Mouse (Mus musculus): ENCODE results near the gene Tmcc3. TPM values are rescaled to one million over a fixed set of nuclear protein-coding genes. Genes with fewer than 3 reads are reported as not detected.
A peak's percentile ranks its signal among the peaks of the same experiment; 100 is the strongest.

The Tmcc3 gene
- total RNA-seq, 1 experiment: 7.0 TPM

DNA sequence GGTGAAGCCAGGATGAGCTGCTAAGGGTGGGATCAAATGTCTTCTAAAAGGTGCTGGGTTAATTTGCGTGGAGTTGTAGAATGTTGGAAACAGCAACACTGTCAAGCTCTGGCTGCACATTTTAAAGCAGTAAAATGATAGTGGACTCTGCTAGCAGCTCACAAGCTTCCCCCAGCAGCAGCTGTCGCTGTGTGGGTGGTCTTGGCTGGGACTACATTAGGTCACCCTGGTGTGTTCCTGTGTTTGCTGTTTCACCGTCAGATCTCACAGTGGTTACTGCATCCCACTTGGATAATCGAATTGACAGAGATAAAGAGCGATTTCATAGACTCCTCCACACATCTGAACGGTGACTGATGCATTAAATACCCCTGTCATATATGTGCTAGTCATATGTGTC, 146.9 kb downstream of the Tmcc3 start:
- no peak overlapping the region for H3K27ac ChIP-seq (ENCODE audit: insufficient read depth, low read depth, low read length, poor library complexity, severe bottlenecking)
- H3K4me3 ChIP-seq (ENCODE audit: insufficient read depth in 1 of 2, low read depth in 1 of 2, low read length in 2 of 2, poor library complexity in 1 of 2, severe bottlenecking in 1 of 2): no peak overlapping the region
- H3K36me3 ChIP-seq (ENCODE audit: control insufficient read depth, insufficient read depth, low read length, poor library complexity, severe bottlenecking): no peaks in the 10 kb centered on the region
- no peak overlapping the region for H3K9ac ChIP-seq (ENCODE audit: insufficient read depth, low read depth, low read length, poor library complexity, severe bottlenecking)
- TF ChIP-seq HCFC1 (IDR thresholded peaks at IDR 0.05; ENCODE audit: borderline replicate concordance, insufficient read depth, low read length) (no peak), ZC3H11A (IDR thresholded peaks at IDR 0.05; ENCODE audit: borderline replicate concordance, low read depth, low read length) (no peak), MAFK (IDR thresholded peaks at IDR 0.05; ENCODE audit: insufficient read depth, low read depth, low read length) (no peak), CHD2 (IDR thresholded peaks at IDR 0.05; ENCODE audit: low read depth, low read length) (no peak), ZNF384 (IDR thresholded peaks at IDR 0.05; ENCODE audit: low read depth, low read length) (no peak)
- no peak for DNase-seq (ENCODE audit: low read depth, low spot score)
- no peaks in the 10 kb centered on the region for H3K9me3 ChIP-seq (ENCODE audit: control insufficient read depth, insufficient read depth, low read depth, low read length)
- no peaks in the 10 kb centered on the region for H3K4me1 ChIP-seq (ENCODE audit: control insufficient read depth in 2 of 2, insufficient read depth in 2 of 2, low read length in 2 of 2, poor library complexity in 1 of 2)
- in situ Hi-C loops (cut with MboI; ENCODE audit: low sequenced_read_pairs in 2 of 2, unreplicated experiment in 2 of 2): no loop called here

- no peak for TF ChIP-seq HCFC1 (IDR thresholded peaks at IDR 0.05; ENCODE audit: borderline replicate concordance, insufficient read depth, low read length)
- peak; percentile 76 for TF ChIP-seq ZC3H11A (IDR thresholded peaks at IDR 0.05; ENCODE audit: borderline replicate concordance, low read depth, low read length)
- H3K36me3 ChIP-seq (ENCODE audit: control insufficient read depth, insufficient read depth, low read length, poor library complexity, severe bottlenecking): no peaks in the 10 kb centered on the region
- in situ Hi-C loops (cut with MboI; ENCODE audit: low sequenced_read_pairs in 2 of 2, unreplicated experiment in 2 of 2): no loop called here
- H3K9ac ChIP-seq (ENCODE audit: insufficient read depth, low read depth, low read length, poor library complexity, severe bottlenecking): no peak overlapping the region
- H3K4me3 ChIP-seq (ENCODE audit: insufficient read depth in 1 of 2, low read depth in 1 of 2, low read length in 2 of 2, poor library complexity in 1 of 2, severe bottlenecking in 1 of 2): no peak overlapping the region
- H3K27ac ChIP-seq (ENCODE audit: insufficient read depth, low read depth, low read length, poor library complexity, severe bottlenecking): no peak overlapping the region
- peak; percentile 40 for DNase-seq (ENCODE audit: low read depth, low spot score)
- no peaks in the 10 kb centered on the region for H3K9me3 ChIP-seq (ENCODE audit: control insufficient read depth, insufficient read depth, low read depth, low read length)
- no peaks in the 10 kb centered on the region for H3K4me1 ChIP-seq (ENCODE audit: control insufficient read depth in 2 of 2, insufficient read depth in 2 of 2, low read length in 2 of 2, poor library complexity in 1 of 2)
These were observed 149.6 kb downstream of the Tmcc3 start for GRCm38 (mm10) chr10:94461378-94461777.

DNA sequence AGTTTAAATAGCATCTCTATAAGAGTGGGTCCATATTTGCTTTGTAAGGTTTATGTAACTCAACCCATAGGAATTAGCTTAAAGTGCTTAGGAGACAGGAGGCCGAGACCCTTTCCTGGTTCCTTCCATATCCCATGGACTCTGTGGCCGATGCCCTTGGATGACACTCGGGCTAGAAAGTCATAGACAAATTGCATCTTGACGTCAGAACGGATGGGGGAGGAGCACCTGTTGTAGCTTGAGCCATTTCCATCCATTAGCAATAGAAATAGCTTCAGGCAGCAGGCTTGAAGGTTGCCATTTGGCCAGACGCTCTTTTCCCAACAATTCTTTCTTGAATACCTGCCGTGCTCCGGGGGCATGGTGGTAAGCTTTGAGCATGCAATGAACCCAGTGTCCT, 150.1 kb downstream of the Tmcc3 start:
- in situ Hi-C loops (cut with MboI; ENCODE audit: low sequenced_read_pairs in 2 of 2, unreplicated experiment in 2 of 2): no loop called here
- Histone ChIP-seq H3K4me3 (ENCODE audit: insufficient read depth in 1 of 2, low read depth in 1 of 2, low read length in 2 of 2, poor library complexity in 1 of 2, severe bottlenecking in 1 of 2) (no peak overlapping the region), H3K9ac (ENCODE audit: insufficient read depth, low read depth, low read length, poor library complexity, severe bottlenecking) (no peak overlapping the region), H3K4me1 (ENCODE audit: control insufficient read depth in 2 of 2, insufficient read depth in 2 of 2, low read length in 2 of 2, poor library complexity in 1 of 2) (no peaks in the 10 kb centered on the region), H3K9me3 (ENCODE audit: control insufficient read depth, insufficient read depth, low read depth, low read length) (no peaks in the 10 kb centered on the region), H3K27ac (ENCODE audit: insufficient read depth, low read depth, low read length, poor library complexity, severe bottlenecking) (no peak overlapping the region), H3K36me3 (ENCODE audit: control insufficient read depth, insufficient read depth, low read length, poor library complexity, severe bottlenecking) (no peaks in the 10 kb centered on the region)
- DNase-seq (ENCODE audit: low read depth, low spot score): no peak
- no peak for TF ChIP-seq CHD2 (IDR thresholded peaks at IDR 0.05; ENCODE audit: low read depth, low read length)
- no peak for TF ChIP-seq ZNF384 (IDR thresholded peaks at IDR 0.05; ENCODE audit: low read depth, low read length)

GRCm38 (mm10) chr10:94462386-94463064, 150.8 kb downstream of the Tmcc3 start:
- TF ChIP-seq MAFK (IDR thresholded peaks at IDR 0.05; ENCODE audit: insufficient read depth, low read depth, low read length) (no peak), ZC3H11A (IDR thresholded peaks at IDR 0.05; ENCODE audit: borderline replicate concordance, low read depth, low read length) (no peak), ZNF384 (IDR thresholded peaks at IDR 0.05; ENCODE audit: low read depth, low read length) (no peak), HCFC1 (IDR thresholded peaks at IDR 0.05; ENCODE audit: borderline replicate concordance, insufficient read depth, low read length) (no peak)
- H3K36me3 ChIP-seq (ENCODE audit: control insufficient read depth, insufficient read depth, low read length, poor library complexity, severe bottlenecking): no peaks in the 10 kb centered on the region
- no peak overlapping the region for H3K9ac ChIP-seq (ENCODE audit: insufficient read depth, low read depth, low read length, poor library complexity, severe bottlenecking)
- no peaks in the 10 kb centered on the region for H3K4me1 ChIP-seq (ENCODE audit: control insufficient read depth in 2 of 2, insufficient read depth in 2 of 2, low read length in 2 of 2, poor library complexity in 1 of 2)
- no peaks in the 10 kb centered on the region for H3K9me3 ChIP-seq (ENCODE audit: control insufficient read depth, insufficient read depth, low read depth, low read length)
- H3K4me3 ChIP-seq (ENCODE audit: insufficient read depth in 1 of 2, low read depth in 1 of 2, low read length in 2 of 2, poor library complexity in 1 of 2, severe bottlenecking in 1 of 2): no peak overlapping the region
- in situ Hi-C loops (cut with MboI; ENCODE audit: low sequenced_read_pairs in 2 of 2, unreplicated experiment in 2 of 2): no loop called here
- no peak for DNase-seq (ENCODE audit: low read depth, low spot score)
- H3K27ac ChIP-seq (ENCODE audit: insufficient read depth, low read depth, low read length, poor library complexity, severe bottlenecking): no peak overlapping the region

DNA sequence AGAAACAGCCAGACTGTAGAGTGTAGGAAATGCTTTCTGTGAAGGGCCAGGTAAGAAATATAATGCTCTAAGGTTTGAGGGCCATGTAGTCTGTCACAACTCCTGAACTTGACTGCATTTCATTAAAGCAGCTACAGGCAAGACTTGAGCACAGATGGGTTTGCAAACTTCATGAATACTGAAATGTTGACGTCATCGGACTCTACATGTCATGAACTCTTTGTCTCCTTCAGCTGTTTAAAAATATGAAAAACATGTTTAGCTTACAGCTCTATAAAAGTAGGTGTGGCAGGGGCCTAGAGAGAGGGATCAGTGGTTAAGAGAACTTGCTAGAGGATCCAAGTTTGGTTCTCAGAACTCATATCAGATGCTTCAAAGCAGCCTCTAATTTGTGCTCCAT, 151.7 kb downstream of the Tmcc3 start:
- DNase-seq (ENCODE audit: low read depth, low spot score): no peak
- Histone ChIP-seq H3K36me3 (ENCODE audit: control insufficient read depth, insufficient read depth, low read length, poor library complexity, severe bottlenecking) (no peaks in the 10 kb centered on the region), H3K4me3 (ENCODE audit: insufficient read depth in 1 of 2, low read depth in 1 of 2, low read length in 2 of 2, poor library complexity in 1 of 2, severe bottlenecking in 1 of 2) (no peak overlapping the region), H3K27ac (ENCODE audit: insufficient read depth, low read depth, low read length, poor library complexity, severe bottlenecking) (no peak overlapping the region), H3K4me1 (ENCODE audit: control insufficient read depth in 2 of 2, insufficient read depth in 2 of 2, low read length in 2 of 2, poor library complexity in 1 of 2) (no peaks in the 10 kb centered on the region), H3K9ac (ENCODE audit: insufficient read depth, low read depth, low read length, poor library complexity, severe bottlenecking) (no peak overlapping the region), H3K9me3 (ENCODE audit: control insufficient read depth, insufficient read depth, low read depth, low read length) (no peaks in the 10 kb centered on the region)
- TF ChIP-seq ZC3H11A (IDR thresholded peaks at IDR 0.05; ENCODE audit: borderline replicate concordance, low read depth, low read length) (no peak), HCFC1 (IDR thresholded peaks at IDR 0.05; ENCODE audit: borderline replicate concordance, insufficient read depth, low read length) (no peak), CHD2 (IDR thresholded peaks at IDR 0.05; ENCODE audit: low read depth, low read length) (no peak), MAFK (IDR thresholded peaks at IDR 0.05; ENCODE audit: insufficient read depth, low read depth, low read length) (no peak), ZNF384 (IDR thresholded peaks at IDR 0.05; ENCODE audit: low read depth, low read length) (no peak)
- in situ Hi-C loops (cut with MboI; ENCODE audit: low sequenced_read_pairs in 2 of 2, unreplicated experiment in 2 of 2): no loop called here
